Mouse (Mus musculus) embryonic fibroblast, embryonic 13.5 days (primary cell): Measurements from ENCODE around the gene Foxp1. TPM values are rescaled to one million over a fixed set of nuclear protein-coding genes. Genes with fewer than 3 reads are reported as not detected.

Source experiments
- H3K27ac ChIP-seq: 2 replicates; pipeline ENCODE4 v1.5.1; 2012; ENCODE audit warnings: low read length, control low read depth, inconsistent platforms; ENCODE audit not compliant: insufficient read depth
- H3K4me1 ChIP-seq: 2 replicates; pipeline ENCODE4 v1.6.1; 2011; ENCODE audit warnings: low read length; ENCODE audit not compliant: control insufficient read depth, insufficient read depth
- H3K4me3 ChIP-seq: 2 replicates; pipeline ENCODE4 v1.5.1; 2011; ENCODE audit warnings: mild to moderate bottlenecking, control low read depth, low read length; ENCODE audit not compliant: insufficient read depth
- CTCF ChIP-seq: IDR thresholded peaks from 2 replicates; pipeline ENCODE4 v1.5.1; 2011; ENCODE audit warnings: mild to moderate bottlenecking, control low read depth, low read length, moderate library complexity, borderline replicate concordance; ENCODE audit not compliant: insufficient read depth
- POLR2A ChIP-seq: IDR thresholded peaks from 2 replicates; pipeline ENCODE4 v1.6.1; 2011; ENCODE audit warnings: low read depth, mild to moderate bottlenecking, control low read depth, low read length, moderate library complexity
- polyA plus RNA-seq: library from polyadenylated mRNA; stranded (reverse); fragments of >200 nt; gene quantifications from 2 replicates; pipeline ENCODE4 v1.2.4, GENCODE M21; 2011; ENCODE audit warnings: low read depth; ENCODE audit not compliant: missing spikeins, insufficient read length

The Foxp1 gene
- polyA plus RNA-seq, 1 experiment: 137 TPM

DNA sequence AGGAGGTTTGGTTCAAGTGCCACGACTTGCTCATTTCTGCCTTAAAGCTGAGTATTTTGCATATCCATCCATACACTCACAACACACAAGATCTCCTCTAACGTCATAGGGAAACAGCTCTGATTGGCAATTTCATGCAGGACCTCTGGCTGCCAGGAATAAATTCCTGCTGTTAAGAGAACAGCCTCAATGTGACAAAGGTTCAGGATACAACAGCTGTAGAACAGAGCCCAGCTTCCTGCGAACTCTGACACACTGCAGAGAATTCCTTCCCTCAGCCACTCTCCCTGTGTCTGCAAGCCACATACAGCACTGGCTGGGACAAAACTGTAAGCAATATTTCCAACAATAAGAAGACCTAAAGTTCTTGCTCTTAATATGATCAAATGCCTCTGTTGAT is 207.8 kb downstream of the Foxp1 start:
- Histone ChIP-seq H3K4me1 (no peaks in the 10 kb centered on the region), H3K4me3 (no peak overlapping the region), H3K27ac (no peak overlapping the region)
- TF ChIP-seq CTCF (no peak), POLR2A (no peak)

DNA sequence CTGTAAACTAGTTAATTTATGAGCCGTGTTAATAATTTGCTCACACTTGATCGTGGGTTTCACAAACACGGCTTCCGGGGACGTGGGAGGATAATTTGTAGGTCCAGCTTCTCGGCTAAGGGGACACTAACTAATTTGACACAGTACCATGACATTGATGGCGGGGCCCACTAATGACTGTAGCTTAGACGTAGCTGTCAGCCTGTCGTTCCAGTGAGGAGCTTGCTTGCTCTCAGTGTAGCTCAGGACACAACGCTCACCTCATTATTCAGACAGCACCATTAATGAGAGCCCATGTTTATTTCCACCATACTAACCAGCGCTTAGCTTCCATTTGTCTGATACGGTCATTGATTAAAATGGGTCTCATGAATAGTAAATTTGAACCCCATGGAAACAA is 212.0 kb downstream of the Foxp1 start:
- Histone ChIP-seq H3K4me1 (no peaks in the 10 kb centered on the region), H3K4me3 (no peak overlapping the region), H3K27ac (no peak overlapping the region)
- no peak for TF ChIP-seq POLR2A
- no peak for TF ChIP-seq CTCF

DNA sequence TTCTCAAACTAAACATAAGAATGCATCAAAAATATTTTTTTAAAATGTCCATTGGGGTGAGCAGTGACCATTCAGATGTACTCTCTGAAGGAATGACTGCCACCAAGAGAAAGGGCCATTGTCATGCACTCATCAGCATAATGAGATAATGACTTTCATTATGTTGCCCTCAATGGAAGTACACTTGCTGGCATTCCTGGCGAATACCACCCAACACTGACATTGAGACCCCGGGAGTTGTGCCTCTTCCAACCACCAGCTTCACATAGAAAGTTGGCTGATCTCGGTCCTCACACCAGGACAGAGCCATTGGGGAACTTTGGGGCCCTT is 212.4 kb downstream of the Foxp1 start:
- no peaks in the 10 kb centered on the region for H3K4me1 ChIP-seq
- H3K4me3 ChIP-seq: no peak overlapping the region
- no peak overlapping the region for H3K27ac ChIP-seq
- no peak for TF ChIP-seq POLR2A
- no peak for TF ChIP-seq CTCF

DNA sequence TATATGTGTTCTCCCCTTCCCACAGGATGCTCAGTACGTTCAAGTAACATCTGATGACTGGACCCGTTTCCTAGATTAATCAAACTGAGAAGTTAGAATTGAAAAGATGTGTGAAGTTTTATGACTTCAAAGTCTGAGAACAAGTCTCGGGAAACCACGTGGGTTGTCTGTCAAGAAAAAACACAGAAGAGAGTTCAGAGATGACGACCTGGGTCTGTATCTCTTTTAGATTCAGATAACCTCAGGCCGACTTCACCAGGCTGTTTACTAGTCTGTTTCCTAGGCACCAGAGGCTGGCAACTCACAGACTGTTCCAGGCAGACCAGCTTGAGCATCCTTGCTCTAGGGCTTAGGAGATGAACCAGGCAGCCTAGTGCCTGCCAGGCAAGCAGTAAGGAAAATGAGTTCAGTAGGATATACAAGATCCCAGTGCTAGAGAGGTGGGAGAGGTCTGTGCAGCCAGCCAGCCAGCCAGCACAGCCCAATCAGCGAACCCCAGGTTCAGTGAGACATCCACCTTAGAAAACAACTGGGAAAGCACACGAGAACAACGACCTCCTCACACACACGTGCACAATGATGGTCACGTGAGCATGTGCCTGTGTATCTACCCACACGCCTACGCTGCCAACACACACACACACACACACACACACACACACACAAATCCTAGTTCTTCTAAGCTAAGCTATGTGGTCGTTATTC is 212.9 kb downstream of the Foxp1 start:
- no peaks in the 10 kb centered on the region for H3K4me1 ChIP-seq
- no peak overlapping the region for H3K27ac ChIP-seq
- no peak overlapping the region for H3K4me3 ChIP-seq
- TF ChIP-seq CTCF: no peak
- TF ChIP-seq POLR2A: no peak

DNA sequence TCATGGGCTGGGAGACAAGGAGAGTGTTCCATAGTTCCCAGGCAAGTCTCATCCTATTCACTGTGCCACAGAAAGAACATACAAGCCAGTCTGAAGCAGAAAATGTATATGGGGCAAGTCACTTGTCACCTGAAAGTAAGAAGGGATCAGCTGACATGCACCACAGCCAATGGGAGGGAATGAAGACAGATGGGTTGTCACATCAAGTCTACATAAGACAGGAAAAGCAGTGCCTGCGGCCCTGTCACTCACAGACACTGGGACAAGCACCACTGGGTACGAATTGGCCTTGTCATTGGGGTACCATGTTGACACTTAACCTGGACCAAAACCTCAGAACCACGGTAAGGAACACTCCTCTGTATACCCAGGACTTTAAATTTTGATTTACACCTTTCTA is 216.8 kb downstream of the Foxp1 start:
- Histone ChIP-seq H3K4me3 (no peak overlapping the region), H3K4me1 (no peaks in the 10 kb centered on the region), H3K27ac (no peak overlapping the region)
- TF ChIP-seq POLR2A: no peak
- no peak for TF ChIP-seq CTCF

DNA sequence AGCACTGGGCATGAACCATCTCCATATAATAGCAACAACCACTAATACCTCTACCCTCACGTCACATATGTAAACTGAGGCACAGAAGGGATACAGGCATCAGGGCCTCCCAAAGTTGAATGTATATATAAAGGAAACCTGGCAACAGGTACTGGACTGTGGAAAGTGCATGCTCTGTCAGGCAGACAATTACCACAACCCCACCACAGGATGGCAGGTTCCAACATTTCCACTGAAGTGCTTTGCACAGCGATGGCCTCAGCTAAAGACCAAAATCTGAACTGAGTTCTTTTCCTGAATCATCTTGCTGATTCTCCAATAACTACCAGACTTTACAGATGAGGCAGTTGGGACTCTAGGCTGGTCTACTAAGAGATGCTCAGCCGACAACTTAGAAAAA is 217.3 kb downstream of the Foxp1 start:
- Histone ChIP-seq H3K4me3 (no peak overlapping the region), H3K4me1 (no peaks in the 10 kb centered on the region), H3K27ac (no peak overlapping the region)
- TF ChIP-seq CTCF (no peak), POLR2A (no peak)

GRCm38 (mm10) chr6:99302662-99303435 is 219.7 kb downstream of the Foxp1 start:
- Histone ChIP-seq H3K4me1 (no peaks in the 10 kb centered on the region), H3K4me3 (no peak overlapping the region), H3K27ac (no peak overlapping the region)
- TF ChIP-seq CTCF (no peak), POLR2A (no peak)

DNA sequence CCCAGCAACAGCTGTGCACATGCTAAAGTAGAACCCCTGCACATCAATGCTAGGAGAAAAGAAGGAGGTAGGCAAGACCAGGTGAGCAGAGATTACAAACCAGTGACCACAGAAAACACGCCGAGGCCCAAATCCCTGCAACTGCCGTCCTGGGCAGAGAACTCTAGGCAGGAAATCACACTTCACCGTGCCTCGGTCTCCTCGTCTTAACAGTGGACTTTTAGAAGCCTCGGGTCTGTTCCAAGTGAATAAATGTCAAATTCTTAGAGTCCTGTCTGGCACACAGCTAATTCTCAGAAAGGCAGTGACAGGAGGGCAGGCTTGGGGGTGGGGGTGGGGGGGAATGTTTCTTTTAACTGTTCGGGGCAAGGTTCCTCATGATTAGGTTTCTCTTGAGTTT is 220.6 kb downstream of the Foxp1 start:
- TF ChIP-seq CTCF (no peak), POLR2A (no peak)
- no peak overlapping the region for H3K27ac ChIP-seq
- H3K4me1 ChIP-seq: no peaks in the 10 kb centered on the region
- no peak overlapping the region for H3K4me3 ChIP-seq

GRCm38 (mm10) chr6:99300235-99300634 is 222.3 kb downstream of the Foxp1 start:
- TF ChIP-seq CTCF (no peak), POLR2A (no peak)
- Histone ChIP-seq H3K4me3 (no peak overlapping the region), H3K4me1 (no peaks in the 10 kb centered on the region), H3K27ac (no peak overlapping the region)

DNA sequence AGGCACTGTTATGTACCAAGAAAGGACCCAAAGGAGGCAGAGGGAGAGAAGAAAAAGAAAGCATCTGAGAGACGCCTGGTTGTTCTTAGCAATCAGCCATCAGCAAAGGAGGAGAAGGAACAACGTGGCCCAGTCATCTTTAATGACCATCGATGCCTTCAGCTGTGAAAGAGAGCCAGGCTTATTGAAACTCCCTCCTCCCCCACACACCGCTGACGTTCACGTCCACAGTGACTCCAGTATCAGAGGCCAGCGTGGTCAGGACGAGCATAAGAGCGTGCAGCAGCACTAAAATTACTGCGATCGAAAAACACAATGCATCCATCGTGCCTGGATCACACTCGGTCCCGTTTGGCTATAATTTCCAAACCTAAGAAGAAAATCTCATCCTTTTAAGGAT is 223.3 kb downstream of the Foxp1 start:
- Histone ChIP-seq H3K4me1 (no peaks in the 10 kb centered on the region), H3K4me3 (no peak overlapping the region), H3K27ac (no peak overlapping the region)
- no peak for TF ChIP-seq CTCF
